Mouse (Mus musculus) thymus, postnatal 10 days (tissue): Measurements from ENCODE around the gene Vapb.

Experiments
- DNase-seq, 2 experiments: peaks; one replicate each; pipeline ENCODE4 v3.0.0; 2021; ENCODE audit warnings: low spot score in 2 of 2

Gene Vapb

DNA sequence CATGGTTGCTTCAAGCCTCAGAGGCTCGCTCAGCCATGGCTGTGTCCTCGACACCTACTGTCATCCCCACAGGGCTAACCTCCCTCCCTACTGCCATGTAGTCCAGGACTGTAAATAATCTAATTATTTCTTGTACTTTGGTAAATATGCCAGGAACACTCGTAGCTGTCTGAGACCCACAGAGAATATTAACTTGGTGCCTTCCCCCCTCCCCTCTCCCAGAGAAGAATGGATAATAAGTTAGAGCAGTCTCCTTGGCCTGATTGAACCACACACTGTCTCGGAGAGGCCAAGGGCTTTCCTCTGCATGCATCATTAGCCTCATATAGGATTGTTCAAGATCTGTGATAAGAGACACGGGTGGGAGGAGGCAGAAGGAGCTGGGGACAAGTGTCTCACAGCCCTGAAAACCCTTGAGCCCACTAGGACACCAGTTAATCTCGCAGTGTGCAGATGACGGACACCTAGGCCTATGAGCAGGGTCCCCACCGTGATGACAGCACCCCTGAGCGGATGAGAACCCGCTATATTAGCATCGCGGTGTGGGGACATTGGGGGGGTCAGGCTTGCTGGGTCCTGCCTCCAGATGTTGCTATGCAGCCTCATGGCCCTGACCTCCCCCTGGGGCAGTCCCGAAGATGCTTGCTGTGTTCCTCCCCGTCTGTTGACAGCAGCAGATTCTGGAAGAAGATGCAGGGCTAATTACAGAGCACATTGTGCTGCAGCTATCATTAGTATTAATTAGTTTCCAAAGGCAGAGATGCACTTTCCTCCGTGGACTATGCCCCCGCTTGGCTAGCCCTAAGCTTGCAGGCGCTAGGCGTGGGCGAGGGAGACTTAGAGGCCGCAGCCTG, 54.8 kb downstream of the Vapb start:
- no peak for DNase-seq

DNA sequence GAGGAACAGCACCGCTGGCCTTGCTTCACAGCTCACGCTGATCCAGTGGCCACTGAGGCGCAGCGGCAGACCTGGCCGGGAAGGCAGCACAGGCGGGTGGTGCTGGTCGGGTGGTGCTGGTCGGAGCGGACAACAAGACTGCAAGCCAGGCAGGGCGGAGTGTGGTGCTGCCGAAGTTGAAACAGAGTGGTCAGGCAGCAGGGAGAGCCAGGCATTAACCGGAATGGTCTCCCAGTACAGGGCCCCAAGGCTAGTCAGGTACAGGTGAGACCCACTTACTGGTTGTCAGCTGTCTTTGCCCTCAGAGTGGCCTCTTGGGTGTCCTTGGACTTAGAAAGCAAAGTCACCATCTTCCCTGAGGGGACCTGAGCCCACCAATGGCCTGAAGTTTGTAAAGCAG, 56.7 kb downstream of the Vapb start:
- DNase-seq: no peak

DNA sequence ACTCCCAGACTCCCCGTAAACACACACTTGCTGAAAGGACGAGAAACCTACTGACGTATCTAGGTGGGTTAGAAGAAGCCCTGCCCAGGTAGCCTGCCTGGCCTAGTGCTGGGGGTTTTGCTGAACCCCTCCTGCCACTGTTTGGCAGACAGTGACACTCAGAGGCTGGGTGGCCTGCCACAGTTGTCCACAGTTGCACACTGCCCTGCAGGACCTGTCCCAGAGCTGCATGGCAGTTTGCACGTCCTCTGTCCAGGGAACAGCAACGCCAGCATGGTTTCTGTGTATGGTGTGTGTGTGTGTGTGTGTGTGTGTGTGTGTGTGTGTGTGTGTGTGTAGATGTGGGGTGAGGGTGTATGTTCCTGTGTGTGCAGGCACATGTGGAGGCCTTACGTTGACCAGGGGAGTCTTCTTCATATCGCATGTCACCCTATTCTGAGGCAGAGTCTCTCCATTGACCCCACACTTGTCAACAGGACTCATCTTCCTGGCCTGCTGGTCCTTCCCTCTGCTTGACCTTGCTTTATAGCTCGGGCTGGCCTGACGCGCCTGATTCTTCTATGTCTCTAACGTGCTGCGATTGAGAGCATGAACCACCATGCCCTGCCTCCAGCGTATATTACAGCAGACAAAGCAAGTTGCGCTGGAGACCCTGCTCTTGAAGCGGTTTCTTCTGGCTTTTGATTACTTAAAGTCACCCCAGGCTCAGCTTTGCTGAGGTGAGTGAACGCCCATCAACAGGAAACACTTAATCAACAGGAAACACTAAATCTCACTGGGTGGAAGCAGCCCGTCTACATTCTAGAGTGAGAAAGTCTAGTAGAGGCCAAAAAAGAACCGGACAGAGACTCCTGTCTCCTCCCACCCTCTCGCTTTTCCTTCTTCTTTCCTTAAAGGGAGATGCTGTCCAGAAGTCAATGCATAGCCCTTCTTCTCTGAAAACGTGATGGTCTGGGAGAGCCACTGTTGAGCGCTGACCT, 57.5 kb downstream of the Vapb start:
- DNase-seq: no peak

DNA sequence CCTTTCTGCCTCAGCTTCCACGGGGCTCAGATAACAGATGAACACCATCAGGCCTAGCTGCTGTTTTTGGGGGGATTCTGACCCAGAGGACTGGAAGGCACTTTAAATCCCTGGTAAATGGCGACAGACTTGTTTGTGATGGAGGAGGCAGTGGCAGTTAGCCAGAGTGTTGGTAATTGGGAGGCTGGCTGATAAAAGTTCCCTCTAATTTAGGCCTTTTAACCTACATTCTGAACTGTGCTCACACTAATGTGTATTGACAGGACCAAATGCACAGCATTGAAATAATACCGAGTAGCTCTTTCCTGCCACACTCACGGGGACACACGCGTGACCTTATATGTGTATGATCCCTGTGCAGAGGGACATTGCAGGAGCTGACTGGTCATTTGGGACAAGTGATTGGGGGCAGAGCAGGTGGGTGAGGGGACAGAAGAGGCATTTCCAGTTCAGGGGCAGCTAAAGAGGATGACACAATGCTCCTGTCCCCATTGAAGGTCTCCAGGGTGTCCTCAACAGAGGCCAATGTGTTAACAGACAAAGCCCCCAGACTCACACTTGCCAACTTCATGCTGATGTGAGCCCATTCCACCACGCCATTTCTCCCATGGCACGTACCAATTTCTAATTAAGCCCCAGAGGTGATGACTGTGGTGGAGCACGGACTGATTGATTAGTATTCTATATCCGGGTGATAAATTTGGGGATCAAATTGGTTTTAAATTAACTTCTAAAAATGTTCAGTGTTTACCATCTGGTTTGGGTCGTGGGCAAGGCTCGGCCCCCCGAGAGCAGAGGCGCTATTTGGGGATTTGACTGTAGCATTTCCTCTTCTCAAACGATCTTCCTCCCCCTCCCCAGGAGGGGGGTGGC, 58.7 kb downstream of the Vapb start:
- DNase-seq: no peak

DNA sequence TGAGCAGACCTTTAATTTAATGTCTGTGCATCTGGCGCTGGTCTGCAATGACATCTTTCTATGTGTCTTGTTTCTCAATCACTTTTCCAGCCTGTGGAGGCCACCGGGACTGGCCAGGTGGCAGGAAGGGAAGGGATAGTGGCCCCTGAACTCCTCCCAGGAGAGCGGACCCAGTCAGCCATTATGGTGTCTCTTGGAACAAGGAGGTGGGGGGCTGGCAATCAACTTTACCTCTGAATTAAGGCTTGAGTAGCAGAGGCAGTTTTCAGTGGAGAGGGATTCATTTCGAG, 59.3 kb downstream of the Vapb start:
- DNase-seq: no peak

DNA sequence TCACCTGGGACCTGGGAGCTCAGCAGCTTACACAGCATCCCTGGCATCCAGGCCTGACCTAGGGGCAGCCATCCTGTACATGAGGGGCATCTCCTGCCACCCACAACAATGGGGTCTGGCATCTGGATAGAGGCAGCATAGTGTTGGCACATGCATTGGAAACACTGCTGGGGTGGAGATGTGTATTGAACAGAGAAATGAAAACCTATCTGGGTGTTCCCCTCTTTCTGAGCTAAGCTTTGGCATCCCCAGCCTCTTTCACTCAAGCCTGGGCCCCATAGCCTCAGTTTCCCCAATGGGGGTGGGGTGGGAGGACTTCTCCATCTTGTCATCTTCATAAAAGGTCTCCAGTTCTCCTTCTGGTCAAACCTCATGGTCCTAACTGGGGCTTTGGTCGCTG, 62.2 kb downstream of the Vapb start:
- DNase-seq: no peak

DNA sequence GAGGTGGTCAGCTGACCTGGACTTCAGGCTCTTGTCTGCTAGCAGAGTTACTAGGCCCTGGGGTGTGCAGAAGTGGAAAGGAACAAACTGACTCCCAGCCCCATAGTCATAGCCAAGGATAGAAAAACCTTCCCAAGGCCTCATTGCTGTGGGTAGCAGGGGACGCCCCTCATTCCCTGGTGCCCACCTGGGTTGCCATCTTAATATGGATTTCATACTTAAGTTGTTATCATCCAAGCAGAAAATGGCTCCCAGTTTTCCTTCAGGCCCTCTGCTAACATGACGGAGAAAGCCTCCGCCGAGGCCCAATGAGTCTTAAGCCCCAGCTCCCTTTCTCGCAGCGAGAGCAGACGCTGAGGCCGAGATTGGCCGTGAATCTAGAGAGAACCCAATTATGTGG, 63.3 kb downstream of the Vapb start:
- DNase-seq: no peak

DNA sequence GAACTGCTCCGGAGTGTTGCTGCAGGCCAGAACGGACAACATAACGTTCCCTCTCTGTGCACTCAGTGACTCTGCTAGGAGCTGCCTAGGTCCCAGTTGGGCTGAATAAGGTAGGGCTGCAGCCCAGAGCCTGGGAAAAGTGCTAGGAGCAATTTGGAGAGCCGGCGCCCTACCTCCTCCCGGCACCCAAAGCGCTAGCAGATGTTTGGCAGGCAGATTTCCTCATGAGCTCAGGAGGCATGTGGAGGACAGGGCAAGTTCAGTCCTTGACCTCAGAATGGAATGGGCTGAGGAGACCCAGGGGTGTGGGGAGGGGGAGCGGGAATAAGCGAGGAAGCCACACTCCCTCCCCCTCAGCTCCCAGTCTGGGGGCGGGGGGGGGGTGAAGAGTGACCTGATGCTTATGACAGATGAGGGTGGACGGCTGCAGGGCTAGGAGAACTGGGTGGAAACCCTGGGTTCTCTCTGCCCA, 64.1 kb downstream of the Vapb start:
- no peak for DNase-seq

DNA sequence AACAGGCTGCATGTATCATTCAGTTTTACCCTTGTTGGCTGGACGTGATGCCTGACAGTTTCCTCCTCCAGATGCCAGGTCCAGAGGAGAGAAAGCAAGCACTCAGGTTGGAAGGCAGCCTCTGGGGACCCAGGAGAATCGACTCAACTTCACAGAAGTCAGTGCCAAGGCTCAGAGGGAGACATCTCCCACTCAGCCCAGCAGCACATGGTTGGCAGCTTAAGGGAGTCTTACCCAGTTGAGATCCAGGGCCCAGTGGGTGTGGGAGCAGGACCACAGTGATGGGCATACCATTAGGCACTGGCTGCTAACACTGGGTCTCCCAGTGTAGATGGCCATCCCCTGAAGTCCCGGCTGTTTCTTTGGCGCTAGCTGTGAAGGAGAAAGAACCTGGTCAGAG, 64.9 kb downstream of the Vapb start:
- no peak for DNase-seq

DNA sequence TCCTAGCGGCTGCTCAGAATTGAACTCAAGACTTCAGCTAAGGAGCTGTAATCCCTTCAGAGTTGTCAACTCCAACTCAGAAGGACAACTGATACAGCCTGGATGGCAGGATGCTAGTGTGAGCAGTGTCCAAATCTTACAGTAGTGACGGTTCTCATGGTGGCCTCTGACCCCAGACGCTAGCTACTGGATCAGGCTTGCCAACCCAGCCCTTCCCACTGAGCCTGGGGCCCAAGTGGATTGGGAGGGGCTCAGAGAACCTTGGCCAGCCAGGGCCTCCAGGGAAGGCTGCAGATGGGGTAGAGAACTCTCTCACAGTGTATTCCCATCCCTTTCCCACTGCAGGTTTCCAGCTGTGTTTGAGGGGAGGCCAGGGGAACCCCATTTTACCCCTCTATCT, 65.6 kb downstream of the Vapb start:
- no peak for DNase-seq

DNA sequence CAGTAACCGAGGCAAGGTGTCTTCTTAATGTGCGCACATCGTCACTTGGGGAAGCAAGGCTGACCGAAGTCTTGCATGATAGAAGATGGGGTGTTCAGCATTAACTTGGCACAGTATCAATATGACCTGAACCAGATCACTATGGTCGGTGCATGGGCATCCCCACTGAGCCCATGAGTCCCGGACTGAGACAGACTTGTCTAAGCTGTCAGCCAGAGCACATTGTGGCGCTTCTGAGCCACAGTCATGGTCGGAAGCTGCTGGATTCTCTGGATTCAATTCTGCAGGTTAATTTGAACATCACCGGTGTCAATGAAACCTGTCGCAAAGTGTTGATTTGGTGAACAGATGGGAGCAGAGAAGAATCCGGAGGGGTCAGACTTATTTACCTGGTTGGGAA, 66.5 kb downstream of the Vapb start:
- no peak for DNase-seq

DNA sequence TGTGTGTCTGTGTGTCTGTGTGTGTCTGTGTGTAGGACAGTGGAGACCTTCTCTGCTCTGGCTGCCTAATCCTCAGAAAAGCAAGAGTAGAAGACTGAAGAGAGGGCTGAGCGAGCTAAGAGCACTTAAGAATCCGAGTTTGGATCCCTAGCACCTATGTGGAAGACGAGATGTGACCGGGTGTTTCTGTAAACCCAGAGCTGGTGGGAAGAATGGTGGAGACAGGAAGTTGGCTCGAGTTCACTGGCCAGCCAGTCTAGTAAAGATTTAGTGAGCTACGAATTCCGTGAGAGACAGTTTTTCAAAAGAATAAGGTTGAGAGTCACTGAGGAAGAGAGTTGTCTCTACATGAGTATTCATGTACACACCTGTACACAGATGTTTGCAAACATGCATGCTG, 69.3 kb downstream of the Vapb start:
- DNase-seq: no peak

DNA sequence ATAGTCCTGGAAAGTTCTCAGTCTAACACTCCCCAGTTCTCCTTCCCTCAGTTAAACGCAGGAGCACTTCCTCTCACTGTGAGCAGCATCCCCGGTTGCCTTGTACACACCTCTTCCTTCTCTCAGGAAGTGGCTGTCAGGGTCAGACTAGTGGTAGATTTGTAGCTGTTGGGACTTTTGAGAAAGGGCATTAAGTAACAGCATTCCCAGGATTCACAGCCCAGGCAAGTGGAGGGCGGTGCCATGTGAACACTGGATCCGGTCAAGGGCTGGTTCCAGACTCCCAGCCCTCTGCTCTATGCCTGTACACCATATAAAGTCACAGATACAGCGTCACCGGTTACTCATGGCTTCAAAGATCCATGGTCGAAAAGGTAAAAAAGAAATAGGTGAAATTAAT, 71.6 kb downstream of the Vapb start:
- DNase-seq: no peak

DNA sequence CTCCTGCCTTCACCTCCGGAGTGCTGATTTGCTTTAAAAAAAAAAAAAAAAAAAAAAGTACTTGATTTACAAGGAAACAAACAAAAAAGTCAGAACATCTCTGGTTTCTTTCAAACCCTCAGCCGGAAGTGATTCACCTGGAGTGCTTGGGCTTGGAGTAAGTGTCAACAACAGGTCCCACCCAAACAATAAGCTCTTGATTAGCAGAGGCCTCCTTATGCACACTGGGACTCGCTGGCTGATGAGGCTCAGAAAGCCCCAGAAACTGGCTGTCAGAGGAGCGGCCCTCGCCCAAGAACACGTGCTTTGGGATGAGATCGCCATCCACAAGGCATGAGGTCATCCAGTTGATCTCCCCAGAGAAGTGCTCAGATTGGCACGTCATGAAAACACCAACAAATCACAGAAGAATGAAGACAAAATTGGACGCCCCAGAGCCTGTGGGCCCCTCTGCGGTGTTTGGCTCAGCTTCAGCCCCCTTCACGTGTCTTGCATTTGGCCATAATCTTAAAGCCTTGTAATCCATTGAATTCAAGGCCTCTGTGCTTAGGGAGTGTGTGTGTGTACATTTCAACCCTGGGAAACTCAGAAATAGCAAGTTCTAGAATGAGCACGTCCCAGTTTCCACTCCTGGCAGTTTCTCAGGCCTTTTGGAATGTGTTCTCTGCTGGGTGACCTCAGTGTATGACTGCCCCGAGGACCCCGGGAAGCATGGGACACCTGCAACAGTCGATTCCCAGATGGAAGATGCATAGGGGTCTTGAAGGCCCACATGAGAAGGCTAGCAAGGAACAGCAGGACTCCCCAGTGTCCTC, 72.9 kb downstream of the Vapb start:
- DNase-seq: no peak

DNA sequence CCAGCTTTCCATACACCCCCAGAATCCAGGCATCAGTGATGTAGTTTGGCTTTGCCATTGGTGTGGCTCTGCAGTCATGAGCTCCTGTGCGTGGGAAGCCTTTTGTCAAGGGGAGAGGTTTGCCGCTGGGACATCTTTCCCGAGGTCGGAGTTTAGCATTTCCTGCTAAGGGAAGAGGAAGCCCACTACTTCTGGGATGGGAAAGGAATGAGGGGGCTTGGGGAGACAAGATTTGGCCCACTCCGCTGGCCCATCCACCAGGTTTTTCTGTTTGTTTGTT, 73.5 kb downstream of the Vapb start:
- no peak for DNase-seq

DNA sequence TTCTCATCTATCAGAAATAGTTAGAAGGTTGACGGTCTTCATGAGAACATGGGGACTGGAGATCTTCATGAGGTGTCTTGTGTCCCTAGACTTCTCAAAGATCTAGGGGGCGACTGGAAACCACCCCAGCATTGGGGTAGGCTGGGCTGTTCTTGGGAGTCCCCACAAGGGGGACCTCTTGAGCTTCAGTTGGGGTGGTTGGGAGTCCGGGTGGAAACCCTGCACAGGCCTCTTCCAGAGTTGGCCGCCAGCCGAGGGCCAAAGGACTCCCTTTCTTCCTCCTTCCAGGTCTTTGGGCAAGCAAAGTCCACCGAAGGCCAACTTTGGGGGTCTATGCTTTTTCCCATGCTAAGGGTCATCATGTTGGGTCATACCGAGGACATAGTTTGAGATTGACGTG, 74.5 kb downstream of the Vapb start:
- DNase-seq: peak; percentile 35 to 67

DNA sequence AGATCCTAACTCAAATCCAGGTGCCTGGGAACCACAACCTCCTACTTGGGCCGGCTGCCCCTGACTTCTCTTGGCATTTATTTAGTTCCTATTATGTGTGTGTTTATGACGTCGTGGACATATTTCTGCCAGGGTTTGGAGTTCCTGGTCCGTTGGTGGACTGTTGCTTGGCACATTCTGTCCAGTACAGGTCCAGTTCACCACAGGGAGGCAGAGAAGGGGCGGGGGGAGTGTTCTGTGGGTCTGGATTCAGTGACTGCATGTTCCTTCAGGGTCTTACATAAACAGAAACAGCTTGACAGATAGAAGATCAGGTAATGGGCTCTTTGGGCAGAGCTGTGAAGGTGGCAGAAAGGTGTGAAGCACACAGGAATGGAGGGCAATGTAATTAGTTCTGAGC, 75.8 kb downstream of the Vapb start:
- DNase-seq: no peak

DNA sequence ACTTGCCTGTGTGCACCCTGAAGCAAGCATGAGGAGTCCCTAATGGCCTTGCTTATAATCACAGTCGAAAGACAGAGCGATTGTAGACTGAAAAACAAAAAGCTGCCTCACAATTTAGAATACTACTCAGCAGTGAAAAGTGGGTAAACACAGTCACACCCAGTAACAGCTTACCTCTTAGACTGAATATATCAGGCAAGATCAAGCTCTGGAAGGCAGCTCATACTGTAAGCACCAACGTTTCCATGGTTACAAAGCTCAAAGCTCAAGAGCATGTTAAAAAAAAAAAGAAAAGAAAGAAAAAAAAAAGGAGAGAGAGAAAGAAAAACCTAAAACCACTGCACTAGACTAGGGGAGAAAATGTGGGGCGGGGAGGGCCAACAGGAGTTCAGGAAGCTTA, 89.0 kb downstream of the Vapb start:
- DNase-seq: no peak

DNA sequence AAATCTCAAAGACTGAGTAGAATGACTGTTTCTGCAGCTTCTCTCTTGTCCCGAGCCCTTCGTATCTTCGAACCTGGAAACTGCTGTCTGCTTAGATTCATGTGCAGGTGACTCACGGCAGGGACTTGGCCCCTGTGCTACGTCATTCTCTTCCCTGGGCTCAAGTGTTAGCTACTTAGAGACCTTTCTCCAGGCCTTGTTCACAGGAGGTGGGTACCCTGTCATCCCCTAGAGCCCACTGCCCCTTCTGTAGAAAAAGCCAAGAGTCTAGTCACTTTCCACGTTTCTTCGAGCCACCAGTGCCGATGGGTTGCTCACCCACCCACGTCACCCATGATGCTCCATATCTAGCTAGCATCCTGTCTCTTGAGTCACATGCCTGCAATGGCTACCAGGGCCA, 89.9 kb downstream of the Vapb start:
- DNase-seq: no peak

DNA sequence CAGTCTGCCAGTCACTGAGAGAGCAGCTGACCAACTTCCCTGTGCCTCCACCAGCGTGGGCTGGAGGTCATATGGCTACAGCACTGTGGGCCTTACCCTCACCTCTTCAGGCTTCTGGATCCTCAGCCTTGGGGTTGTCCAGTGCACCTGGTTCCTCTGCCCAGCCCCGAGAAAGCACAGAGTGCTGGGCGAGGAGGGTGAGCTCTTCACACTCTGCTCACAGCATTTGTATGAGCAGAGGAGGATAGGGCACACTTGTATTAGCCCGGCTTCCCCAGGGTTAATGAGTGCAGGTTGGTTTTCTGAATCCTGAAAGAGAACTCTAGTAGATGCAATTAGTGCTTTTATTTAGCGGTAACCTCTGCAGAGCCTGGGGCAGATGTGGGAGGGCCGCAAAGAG, 90.8 kb downstream of the Vapb start:
- DNase-seq: no peak

DNA sequence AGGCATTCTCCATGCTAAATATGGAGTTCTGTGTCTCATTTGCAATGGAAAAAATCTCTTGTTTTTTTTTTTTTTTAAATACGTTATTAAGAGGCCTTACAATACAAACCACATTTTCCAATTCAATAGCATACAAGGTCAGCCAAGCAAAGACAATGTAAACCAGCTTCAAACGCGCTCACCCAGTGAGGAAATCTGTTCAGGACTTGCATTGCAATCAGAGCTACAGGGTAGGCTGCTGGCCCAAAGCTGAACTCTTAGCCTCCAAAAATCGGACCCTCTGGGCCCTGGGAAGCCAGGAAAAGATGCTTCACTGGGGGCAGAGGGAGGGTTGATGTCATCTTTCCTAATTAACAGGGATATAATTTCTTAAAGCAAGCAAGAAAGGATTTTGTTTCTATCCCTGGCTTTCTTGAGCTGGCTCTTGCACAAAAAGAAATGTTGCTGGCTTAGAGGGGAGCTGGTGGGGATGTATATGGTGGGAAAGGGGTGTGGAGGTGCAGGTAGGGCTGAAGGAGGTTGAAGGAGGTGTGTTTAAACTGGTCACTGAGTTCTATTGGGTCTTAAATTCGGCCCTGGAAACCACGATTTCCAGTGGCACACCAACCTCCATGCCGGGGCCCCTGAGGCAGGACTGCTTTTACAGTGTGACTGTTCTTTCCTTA, 95.6 kb downstream of the Vapb start:
- no peak for DNase-seq
